Mouse (Mus musculus): ENCODE measurements around the gene Rnf40. TPM values are rescaled to one million over a fixed set of nuclear protein-coding genes. Genes with fewer than 3 reads are reported as not detected.
A peak's percentile ranks its signal among the peaks of the same experiment; 100 is the strongest.
"Not testable (repeated sequence)": the region's sequence is repeated elsewhere in the genome, so short reads cannot be mapped to it uniquely, and the experiment has no call there.

Rnf40 gene
- polyA plus RNA-seq, 2 experiments = 42.5 to 51.9 TPM

DNA sequence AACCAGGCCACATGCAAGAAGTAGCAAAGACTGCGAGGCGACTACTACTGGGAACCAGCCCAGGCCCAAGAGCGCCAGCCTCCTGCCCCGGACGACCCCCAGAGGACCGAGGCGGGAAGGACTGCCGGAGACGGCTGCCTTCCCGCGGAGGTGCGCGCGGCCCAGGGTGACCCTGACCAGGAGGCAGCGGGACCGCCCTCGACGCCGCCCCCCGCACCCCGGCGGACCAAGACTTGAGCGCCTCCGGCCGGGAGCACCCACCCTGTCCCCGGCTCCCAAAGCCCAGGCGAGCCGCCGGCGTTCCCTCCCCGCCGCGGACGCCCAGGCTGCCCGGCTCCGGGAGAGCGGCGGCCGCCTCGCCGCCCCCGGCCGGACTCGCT, 25.9 kb downstream of the Rnf40 start:
- no peaks in the 10 kb centered on the region for H3K27me3 ChIP-seq (ENCODE audit: control insufficient read depth, insufficient read depth, low read length)
- H3K4me2 ChIP-seq (replicated peaks; ENCODE audit: low read depth, low read length, severe bottlenecking) = peak overlapping the region; percentile 82
- H3K9ac ChIP-seq (ENCODE audit: low read depth, low read length, severe bottlenecking) = peak overlapping the region; percentile 96
- TF ChIP-seq POLR2A (IDR thresholded peaks at IDR 0.05; ENCODE audit: borderline replicate concordance, extremely low read depth, insufficient read depth, insufficient read length) = no peak
- ATAC-seq (ENCODE audit: low FRiP score, low read depth) (peak; percentile 23), DNase-seq (ENCODE audit: low spot score) (peak; percentile 21)
- H3K27ac ChIP-seq (replicated peaks; ENCODE audit: low read depth, low read length) = peak overlapping the region; percentile 82
- peaks cover 10% of the 10 kb centered on the region; the same call in 1 of the 2 replicates for H3K4me1 ChIP-seq (ENCODE audit: control insufficient read depth, insufficient read depth, low read length)
- peaks cover 33% of the 10 kb centered on the region for H3K36me3 ChIP-seq (ENCODE audit: control insufficient read depth, insufficient read depth, low read length)
- H3K9me3 ChIP-seq (ENCODE audit: control insufficient read depth, low read length) = no peaks in the 10 kb centered on the region
- H3K4me3 ChIP-seq (replicated peaks; ENCODE audit: low read length) = peak overlapping the region; percentile 99
- 0% methylated on average over 20 of the region's 44 CpGs for WGBS

GRCm38 (mm10) chr7:127614891-127615843, 26.6 kb downstream of the Rnf40 start, which contains the start of gene Zfp629:
TSS of gene Zfp629 (minus strand) at chr7:127615797.
- H3K4me1 ChIP-seq (ENCODE audit: control insufficient read depth, insufficient read depth, low read length) = peaks cover 10% of the 10 kb centered on the region; the same call in 1 of the 2 replicates
- H3K36me3 ChIP-seq (ENCODE audit: control insufficient read depth, insufficient read depth, low read length) = peaks cover 27% of the 10 kb centered on the region
- no peaks in the 10 kb centered on the region for H3K27me3 ChIP-seq (ENCODE audit: control insufficient read depth, insufficient read depth, low read length)
- no peaks in the 10 kb centered on the region for H3K9me3 ChIP-seq (ENCODE audit: control insufficient read depth, low read length)
- ATAC-seq (ENCODE audit: low FRiP score, low read depth) (peak; percentile 90), DNase-seq (ENCODE audit: low spot score) (peak; percentile 84)
- 0 out of 2 replicates have a peak, but pooled peaks have one; percentile 26 for TF ChIP-seq POLR2A (IDR thresholded peaks at IDR 0.05; ENCODE audit: borderline replicate concordance, extremely low read depth, insufficient read depth, insufficient read length)
- peak within 1 kb of the TSS; percentile 96 for H3K9ac ChIP-seq (ENCODE audit: low read depth, low read length, severe bottlenecking)
- peak within 1 kb of the TSS; percentile 82 for H3K4me2 ChIP-seq (replicated peaks; ENCODE audit: low read depth, low read length, severe bottlenecking)
- under 1% methylated on average over 45 of the region's 50 CpGs for WGBS
- peak within 1 kb of the TSS; percentile 99 for H3K4me3 ChIP-seq (replicated peaks; ENCODE audit: low read length)
- peak within 1 kb of the TSS; percentile 82 for H3K27ac ChIP-seq (replicated peaks; ENCODE audit: low read depth, low read length)

DNA sequence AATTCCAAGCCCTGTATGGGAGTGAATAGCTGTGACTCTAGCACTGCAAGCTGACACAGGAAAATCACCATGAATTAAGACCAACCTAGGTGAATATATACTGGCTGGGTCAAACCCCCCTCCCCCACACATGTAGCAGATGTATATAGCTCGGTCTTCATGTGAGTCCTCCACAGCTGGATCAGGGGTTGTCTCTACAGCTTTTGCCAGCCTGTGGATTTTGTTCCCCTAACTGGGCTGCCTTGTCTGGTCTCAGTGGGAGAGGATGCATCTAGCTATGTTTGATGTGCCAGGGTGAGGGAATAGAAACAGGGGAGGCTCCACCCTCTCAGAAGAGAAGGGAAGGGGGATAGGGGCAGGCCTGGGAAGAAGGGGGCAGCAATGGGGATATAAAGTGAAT, 27.8 kb downstream of the Rnf40 start:
- DNase-seq (ENCODE audit: low spot score) (no peak), ATAC-seq (ENCODE audit: low FRiP score, low read depth) (no peak)
- no peak overlapping the region for H3K9ac ChIP-seq (ENCODE audit: low read depth, low read length, severe bottlenecking)
- 54% methylated on average over 1 of the region's 1 CpGs for WGBS
- no peak overlapping the region for H3K27ac ChIP-seq (replicated peaks; ENCODE audit: low read depth, low read length)
- no peaks in the 10 kb centered on the region for H3K27me3 ChIP-seq (ENCODE audit: control insufficient read depth, insufficient read depth, low read length)
- TF ChIP-seq POLR2A (IDR thresholded peaks at IDR 0.05; ENCODE audit: borderline replicate concordance, extremely low read depth, insufficient read depth, insufficient read length) = no peak
- peaks cover 15% of the 10 kb centered on the region for H3K36me3 ChIP-seq (ENCODE audit: control insufficient read depth, insufficient read depth, low read length)
- peaks cover 10% of the 10 kb centered on the region; the same call in 1 of the 2 replicates for H3K4me1 ChIP-seq (ENCODE audit: control insufficient read depth, insufficient read depth, low read length)
- H3K9me3 ChIP-seq (ENCODE audit: control insufficient read depth, low read length) = no peaks in the 10 kb centered on the region
- H3K4me3 ChIP-seq (replicated peaks; ENCODE audit: low read length) = no peak overlapping the region; the same call in 1 of the 2 replicates
- 0 out of 2 replicates have a peak overlapping the region, but pooled peaks have one; percentile 8 for H3K4me2 ChIP-seq (replicated peaks; ENCODE audit: low read depth, low read length, severe bottlenecking)

- H3K36me3 ChIP-seq (ENCODE audit: control insufficient read depth, insufficient read depth, low read length) = peaks cover 10% of the 10 kb centered on the region
- H3K4me3 ChIP-seq (replicated peaks; ENCODE audit: low read length) = no peak overlapping the region
- peaks cover 10% of the 10 kb centered on the region; the same call in 1 of the 2 replicates for H3K4me1 ChIP-seq (ENCODE audit: control insufficient read depth, insufficient read depth, low read length)
- DNase-seq (ENCODE audit: low spot score) (no peak), ATAC-seq (ENCODE audit: low FRiP score, low read depth) (no peak)
- no peaks in the 10 kb centered on the region for H3K27me3 ChIP-seq (ENCODE audit: control insufficient read depth, insufficient read depth, low read length)
- H3K27ac ChIP-seq (replicated peaks; ENCODE audit: low read depth, low read length) = no peak overlapping the region
- H3K9ac ChIP-seq (ENCODE audit: low read depth, low read length, severe bottlenecking) = no peak overlapping the region
- 83% methylated on average over 1 of the region's 1 CpGs for WGBS
- no peak for TF ChIP-seq POLR2A (IDR thresholded peaks at IDR 0.05; ENCODE audit: borderline replicate concordance, extremely low read depth, insufficient read depth, insufficient read length)
- no peak overlapping the region for H3K4me2 ChIP-seq (replicated peaks; ENCODE audit: low read depth, low read length, severe bottlenecking)
- no peaks in the 10 kb centered on the region for H3K9me3 ChIP-seq (ENCODE audit: control insufficient read depth, low read length)
Observed at GRCm38 (mm10) chr7:127616881-127617280, 28.3 kb downstream of the Rnf40 start.

DNA sequence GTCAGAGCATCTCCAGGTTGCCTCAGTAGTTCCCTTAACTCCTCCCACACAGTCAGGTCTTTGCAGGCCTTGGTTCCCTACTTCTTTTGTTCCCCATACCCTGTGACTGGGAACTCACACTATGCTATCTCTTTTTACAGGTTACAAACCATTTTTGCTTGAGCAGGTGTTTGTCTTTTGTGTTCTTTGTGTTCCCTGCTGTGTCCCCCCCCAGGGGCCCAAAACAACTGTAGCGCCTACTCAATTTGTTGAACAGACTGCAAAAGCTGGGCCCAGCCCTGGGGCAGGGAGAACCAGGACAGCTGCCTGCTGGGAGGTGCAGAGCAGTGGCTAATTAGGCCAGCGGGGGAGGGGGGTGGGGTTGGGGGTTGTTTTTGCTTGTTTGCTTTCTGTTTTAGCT, 29.4 kb downstream of the Rnf40 start:
- WGBS = 48% methylated on average over 2 of the region's 2 CpGs
- peaks cover 10% of the 10 kb centered on the region; the same call in 1 of the 2 replicates for H3K4me1 ChIP-seq (ENCODE audit: control insufficient read depth, insufficient read depth, low read length)
- DNase-seq (ENCODE audit: low spot score) (no peak), ATAC-seq (ENCODE audit: low FRiP score, low read depth) (no peak)
- no peak overlapping the region for H3K4me3 ChIP-seq (replicated peaks; ENCODE audit: low read length)
- H3K27ac ChIP-seq (replicated peaks; ENCODE audit: low read depth, low read length) = no peak overlapping the region
- TF ChIP-seq POLR2A (IDR thresholded peaks at IDR 0.05; ENCODE audit: borderline replicate concordance, extremely low read depth, insufficient read depth, insufficient read length) = no peak
- H3K9ac ChIP-seq (ENCODE audit: low read depth, low read length, severe bottlenecking) = no peak overlapping the region
- no peaks in the 10 kb centered on the region for H3K27me3 ChIP-seq (ENCODE audit: control insufficient read depth, insufficient read depth, low read length)
- no peaks in the 10 kb centered on the region for H3K9me3 ChIP-seq (ENCODE audit: control insufficient read depth, low read length)
- H3K36me3 ChIP-seq (ENCODE audit: control insufficient read depth, insufficient read depth, low read length) = no peaks in the 10 kb centered on the region
- H3K4me2 ChIP-seq (replicated peaks; ENCODE audit: low read depth, low read length, severe bottlenecking) = no peak overlapping the region

- H3K4me1 ChIP-seq (ENCODE audit: control insufficient read depth, insufficient read depth, low read length); ATAC-seq (ENCODE audit: low FRiP score, low read depth); H3K27ac ChIP-seq (replicated peaks; ENCODE audit: low read depth, low read length); H3K36me3 ChIP-seq (ENCODE audit: control insufficient read depth, insufficient read depth, low read length); H3K9ac ChIP-seq (ENCODE audit: low read depth, low read length, severe bottlenecking); H3K4me2 ChIP-seq (replicated peaks; ENCODE audit: low read depth, low read length, severe bottlenecking); H3K27me3 ChIP-seq (ENCODE audit: control insufficient read depth, insufficient read depth, low read length); DNase-seq (ENCODE audit: low spot score); H3K4me3 ChIP-seq (replicated peaks; ENCODE audit: low read length); H3K9me3 ChIP-seq (ENCODE audit: control insufficient read depth, low read length): not testable (repeated sequence)
- WGBS = 87% methylated on average over 7 of the region's 8 CpGs
Observed at GRCm38 (mm10) chr7:127618402-127618801, 29.8 kb downstream of the Rnf40 start.
